Mouse (Mus musculus) layer of hippocampus, adult 8-10 months (tissue): ENCODE data around the gene Samd13. TPM values are rescaled to one million over a fixed set of nuclear protein-coding genes. Genes with fewer than 3 reads are reported as not detected.

Experiments used
- DNase-seq, 2 experiments: peaks; one replicate each; pipeline ENCODE4 v3.0.0; 2022; ENCODE audit warnings: low spot score in 2 of 2
- total RNA-seq, 4 experiments: library from RNA; stranded (reverse); gene quantifications; 2 replicates each; pipeline ENCODE4 v1.2.4; 2022

Samd13 gene
- total RNA-seq, 4 experiments from 2014 or later, result 0.45 to 0.63 TPM; not detected in 2

GRCm38 (mm10) chr3:146616533-146617283, 68.7 kb downstream of the Samd13 start:
- DNase-seq, result no peak

GRCm38 (mm10) chr3:146615496-146615895, 69.9 kb downstream of the Samd13 start, which contains the start of gene Dnase2b:
Gene Dnase2b (minus strand): TSS chr3:146615596.
- no peak for DNase-seq

- DNase-seq, result no peak
Observed at GRCm38 (mm10) chr3:146611821-146612220, 73.6 kb downstream of the Samd13 start.

GRCm38 (mm10) chr3:146611261-146611660, 74.1 kb downstream of the Samd13 start:
- no peak for DNase-seq

- DNase-seq, result no peak
Observed at GRCm38 (mm10) chr3:146610322-146610721, 75.1 kb downstream of the Samd13 start.

- DNase-seq, result peak; percentile 46 to 62
Observed at GRCm38 (mm10) chr3:146607368-146607767, 78.0 kb downstream of the Samd13 start.

GRCm38 (mm10) chr3:146604647-146605046, 80.7 kb downstream of the Samd13 start:
- DNase-seq, result no peak

GRCm38 (mm10) chr3:146602531-146602930, 82.9 kb downstream of the Samd13 start:
- no peak for DNase-seq

GRCm38 (mm10) chr3:146601205-146601604, 84.2 kb downstream of the Samd13 start:
- DNase-seq, result no peak

GRCm38 (mm10) chr3:146599198-146599900, 86.0 kb downstream of the Samd13 start:
- peak in 1 of 2 experiments; percentile 13 for DNase-seq

- DNase-seq, result peak; percentile 40 to 43
Observed at GRCm38 (mm10) chr3:146598411-146598810, 87.0 kb downstream of the Samd13 start.

GRCm38 (mm10) chr3:146596864-146597263, 88.5 kb downstream of the Samd13 start:
- DNase-seq, result no peak

GRCm38 (mm10) chr3:146596387-146596786, 89.0 kb downstream of the Samd13 start:
- no peak for DNase-seq

GRCm38 (mm10) chr3:146595440-146595839, 90.0 kb downstream of the Samd13 start:
- no peak for DNase-seq

Other genes starting within 250 kb of the Samd13 start
- 10 to 100 TPM in 1 of 4 experiments, 1 to 10 TPM in 3; 6.8 to 11.4 (median 9.0) TPM for gene Ctbs, start 235.8 kb downstream of the Samd13 start, total RNA-seq
- gene Spata1, start 185.8 kb downstream of the Samd13 start, total RNA-seq, result 1 to 10 TPM; 2.4 to 4.3 (median 2.6) TPM
- gene Gng5, start 185.8 kb downstream of the Samd13 start, total RNA-seq, result 10 to 100 TPM; 42.1 to 67.4 (median 54.4) TPM
- 10 to 100 TPM; 17.6 to 18.8 (median 18.3) TPM for gene Rpf1, start 164.2 kb downstream of the Samd13 start, total RNA-seq
- under 1 TPM; 0.13 to 0.89 (median 0.24) TPM for gene Uox, start 115.2 kb downstream of the Samd13 start, total RNA-seq
- gene Dnase2b, start 70.0 kb downstream of the Samd13 start, total RNA-seq, result not detected
- gene 4930503B20Rik, start 34.3 kb downstream of the Samd13 start, total RNA-seq, result under 1 TPM in 1 of 4 experiments, not detected in 3; 0.22 TPM
- gene Prkacb, start 127.4 kb upstream of the Samd13 start, total RNA-seq, result 100 to 1,000 TPM; 234 to 268 (median 254) TPM
- 100 to 1,000 TPM; 137 to 145 (median 139) TPM for gene Ttll7, start 166.8 kb upstream of the Samd13 start, total RNA-seq